Mouse (Mus musculus) cortical plate, adult 2 months (tissue): ENCODE results near the gene Trmu.

ENCODE experiments used
- CTCF ChIP-seq: fragments of 200-500 bp; IDR thresholded peaks from 2 replicates; pipeline ENCODE4 v1.5.1; 2011; ENCODE audit warnings: mild to moderate bottlenecking, control low read depth, low read length; ENCODE audit not compliant: insufficient read depth; ENCODE audit errors: extremely low read depth
- POLR2A ChIP-seq: fragments of 200-500 bp; IDR thresholded peaks from 2 replicates; pipeline ENCODE4 v1.6.1; 2011; ENCODE audit warnings: mild to moderate bottlenecking, low read length, control low read depth; ENCODE audit not compliant: insufficient read depth; ENCODE audit errors: extremely low read depth

DNA sequence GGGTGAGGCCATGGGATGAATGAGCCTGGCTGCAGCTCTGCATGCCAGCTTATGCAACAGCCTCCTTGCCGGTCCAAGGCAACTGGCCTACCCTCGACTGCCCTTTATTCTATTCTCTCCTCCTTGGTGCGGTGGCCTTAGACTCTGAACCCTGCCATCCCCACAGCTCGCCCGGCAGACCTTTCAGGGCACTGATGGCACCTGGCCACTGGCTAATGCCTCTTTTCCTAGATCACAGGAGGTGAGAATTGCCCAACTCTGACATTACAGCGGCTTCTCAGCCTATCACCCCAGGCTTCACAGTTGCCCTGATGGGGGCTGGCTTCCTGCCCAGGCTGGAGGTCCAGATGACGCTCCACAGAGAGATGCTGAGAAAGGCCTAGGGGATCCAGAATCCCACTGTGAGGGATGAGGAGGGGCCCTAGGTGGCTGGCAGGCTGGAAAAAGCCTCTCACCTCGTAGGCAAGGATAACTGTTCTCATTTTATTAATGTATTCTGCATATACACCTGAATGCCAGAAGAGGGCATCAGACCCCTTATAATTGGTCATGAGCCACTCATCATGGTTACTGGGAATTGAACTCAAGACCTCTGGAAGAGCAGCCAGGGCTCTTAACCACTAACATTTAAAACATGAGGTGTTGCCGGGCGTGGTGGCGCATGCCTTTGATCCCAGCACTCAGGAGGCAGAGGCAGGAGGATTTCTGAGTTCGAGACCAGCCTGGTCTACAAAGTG lies 27.3 kb upstream of the Trmu start:
- no peak for TF ChIP-seq CTCF
- no peak for TF ChIP-seq POLR2A
